Mouse (Mus musculus) lung, embryonic 14.5 days (tissue): ENCODE data around the gene Stat5b. TPM values are rescaled to one million over a fixed set of nuclear protein-coding genes. Genes with fewer than 3 reads are reported as not detected.

Experiments used
- ATAC-seq: fragments of 200-750 bp; cut with Nextera tagmentation; 2 replicates; pipeline ENCODE4 v1.8.0; 2017; ENCODE audit warnings: mild to moderate bottlenecking, moderate TSS enrichment, moderate library complexity; ENCODE audit not compliant: insufficient read depth
- DNase-seq: peaks from one replicate; pipeline ENCODE4 v3.0.0-alpha.2; 2015
- H3K27ac ChIP-seq: fragments of 300-500 bp; sonication (generic); 2 replicates; pipeline ENCODE4 v1.5.1; 2014; ENCODE audit warnings: low read depth, mild to moderate bottlenecking, moderate library complexity
- H3K27me3 ChIP-seq: fragments of 300-500 bp; sonication (generic); 2 replicates; pipeline ENCODE4 v1.6.1; 2014; ENCODE audit warnings: low read length, control low read depth; ENCODE audit not compliant: insufficient read depth
- H3K36me3 ChIP-seq: fragments of 300-500 bp; sonication (generic); 2 replicates; pipeline ENCODE4 v1.6.1; 2014; ENCODE audit warnings: control low read depth; ENCODE audit not compliant: insufficient read depth
- H3K4me1 ChIP-seq: fragments of 300-500 bp; sonication (generic); 2 replicates; pipeline ENCODE4 v1.6.1; 2014; ENCODE audit warnings: antibody characterized with exemption, control low read depth; ENCODE audit not compliant: insufficient read depth
- H3K4me2 ChIP-seq: fragments of 300-500 bp; sonication (generic); 2 replicates; pipeline ENCODE4 v1.6.1; 2014; ENCODE audit warnings: mild to moderate bottlenecking
- H3K4me3 ChIP-seq: fragments of 300-500 bp; sonication (generic); 2 replicates; pipeline ENCODE4 v1.5.1; 2014; ENCODE audit warnings: low read depth, low read length
- H3K9ac ChIP-seq: fragments of 300-500 bp; sonication (generic); 2 replicates; pipeline ENCODE4 v1.6.1; 2014
- H3K9me3 ChIP-seq: fragments of 300-500 bp; sonication (generic); 2 replicates; pipeline ENCODE4 v1.6.1; 2016; ENCODE audit warnings: low read depth, low read length, control low read depth
- CTCF ChIP-seq: IDR thresholded peaks from 2 replicates; pipeline ENCODE4 v1.5.1; 2016; ENCODE audit warnings: antibody characterized with exemption, low read depth
- WGBS: fragments of 180-500 bp; shearing (Covaris S2); extraction: QIAGEN DNeasy Blood & Tissue Kit; methylation state at CpG from one replicate; pipeline ENCODE4 v1.1.7; 2014; 5-methylcytosine and 5-hydroxymethylcytosine counted together
- polyA plus RNA-seq: library from polyadenylated mRNA; unstranded; fragments of >200 nt; fragmentation: Nextera tagmentation; extraction: Ambion mirVana; gene quantifications from 2 replicates; pipeline ENCODE4 v1.2.1, GENCODE M21; 2014

Stat5b gene
- polyA plus RNA-seq, 1 experiment from 2014 or later: 26.6 TPM

DNA sequence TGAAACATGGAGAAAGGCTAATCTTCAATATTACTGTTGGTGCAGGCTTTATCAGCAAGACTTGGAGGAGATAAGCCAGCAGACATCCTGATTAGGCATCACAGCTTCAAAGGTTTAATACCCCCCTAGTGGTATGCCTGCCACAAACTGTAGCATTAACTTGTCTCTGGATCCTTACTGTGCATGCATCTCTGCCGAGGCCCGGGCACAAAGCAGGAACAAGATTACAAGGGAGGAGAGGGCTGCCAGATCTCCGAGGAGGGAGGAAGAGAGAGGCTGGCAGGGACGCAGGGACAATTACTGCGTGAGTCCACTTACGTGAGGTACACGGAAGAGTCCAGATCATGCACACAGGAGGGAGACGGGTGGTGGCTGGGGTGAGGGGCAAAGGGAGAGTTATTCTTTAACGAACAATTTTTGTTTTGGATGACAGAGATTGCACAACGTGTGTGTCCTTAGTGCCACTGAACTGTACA, 21.8 kb downstream of the Stat5b start:
- Histone ChIP-seq H3K9me3 (no peaks in the 10 kb centered on the region), H3K36me3 (no peaks in the 10 kb centered on the region), H3K27me3 (no peaks in the 10 kb centered on the region), H3K4me1 (no peaks in the 10 kb centered on the region), H3K4me3 (no peak overlapping the region), H3K9ac (no peak overlapping the region), H3K4me2 (no peak overlapping the region), H3K27ac (no peak overlapping the region)
- no peak for ATAC-seq
- no peak for TF ChIP-seq CTCF
- DNase-seq: no peak
- 51% methylated on average over 10 of the region's 10 CpGs for WGBS

DNA sequence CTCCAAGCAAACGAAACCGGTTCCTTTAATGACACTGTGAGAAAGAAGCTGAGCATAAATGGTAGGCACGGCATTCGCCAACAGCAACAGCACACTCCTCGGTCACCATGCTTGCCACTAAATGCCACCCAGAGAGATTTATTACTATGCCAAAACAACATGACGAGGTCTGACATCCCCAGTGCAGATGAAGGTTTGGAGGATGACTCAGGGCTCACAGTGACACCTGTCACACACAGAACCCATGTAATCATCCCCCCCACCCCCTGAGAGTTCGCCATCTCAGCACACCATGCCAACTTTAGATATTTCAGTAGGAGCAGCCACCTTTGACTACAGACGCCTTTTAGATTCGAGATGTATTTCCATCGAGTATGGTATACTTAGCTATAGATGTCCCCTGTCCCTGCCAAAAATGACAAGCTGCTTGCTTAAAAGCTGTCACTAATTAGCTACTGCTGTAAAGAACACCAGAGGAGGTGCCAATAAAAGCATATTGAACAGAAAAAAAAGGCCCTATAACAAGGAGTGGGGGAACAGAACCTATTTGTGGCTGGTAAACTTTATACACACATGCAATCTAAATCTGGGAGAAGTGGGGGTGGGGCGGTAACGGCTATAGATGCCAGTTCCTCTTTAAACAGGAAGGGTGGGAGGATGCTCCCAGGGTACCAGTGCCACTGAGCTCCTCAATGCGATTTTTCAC, 24.2 kb downstream of the Stat5b start:
- Histone ChIP-seq H3K27ac (no peak overlapping the region), H3K36me3 (no peaks in the 10 kb centered on the region), H3K4me1 (no peaks in the 10 kb centered on the region), H3K27me3 (no peaks in the 10 kb centered on the region), H3K9ac (no peak overlapping the region), H3K4me3 (no peak overlapping the region), H3K9me3 (no peaks in the 10 kb centered on the region), H3K4me2 (no peak overlapping the region)
- 79% methylated on average over 13 of the region's 13 CpGs for WGBS
- ATAC-seq (no peak), DNase-seq (no peak)
- TF ChIP-seq CTCF: no peak

DNA sequence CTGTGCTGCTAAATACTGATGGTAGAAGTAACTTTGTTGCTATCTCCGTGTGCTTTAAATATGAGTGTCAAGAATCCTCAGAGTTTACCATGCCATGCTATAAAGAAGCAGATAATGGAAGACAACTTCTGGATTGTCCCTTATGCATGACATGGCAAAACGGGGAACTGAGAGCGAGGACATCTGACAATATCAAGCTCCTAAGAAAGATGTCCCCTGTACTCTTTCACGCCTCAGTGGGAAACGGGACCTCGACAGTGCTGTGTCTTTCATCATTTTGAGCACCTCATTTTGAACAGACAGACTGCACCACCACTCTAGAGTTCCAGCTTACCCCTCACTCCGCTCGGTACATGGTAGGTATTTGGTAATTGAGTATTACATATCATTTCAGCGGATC, 25.1 kb downstream of the Stat5b start:
- Histone ChIP-seq H3K9me3 (no peaks in the 10 kb centered on the region), H3K4me1 (no peaks in the 10 kb centered on the region), H3K4me2 (no peak overlapping the region), H3K27ac (no peak overlapping the region), H3K9ac (no peak overlapping the region), H3K4me3 (no peak overlapping the region), H3K36me3 (no peaks in the 10 kb centered on the region), H3K27me3 (no peaks in the 10 kb centered on the region)
- no peak for DNase-seq
- no peak for TF ChIP-seq CTCF
- no peak for ATAC-seq
- WGBS: 72% methylated on average over 9 of the region's 9 CpGs

DNA sequence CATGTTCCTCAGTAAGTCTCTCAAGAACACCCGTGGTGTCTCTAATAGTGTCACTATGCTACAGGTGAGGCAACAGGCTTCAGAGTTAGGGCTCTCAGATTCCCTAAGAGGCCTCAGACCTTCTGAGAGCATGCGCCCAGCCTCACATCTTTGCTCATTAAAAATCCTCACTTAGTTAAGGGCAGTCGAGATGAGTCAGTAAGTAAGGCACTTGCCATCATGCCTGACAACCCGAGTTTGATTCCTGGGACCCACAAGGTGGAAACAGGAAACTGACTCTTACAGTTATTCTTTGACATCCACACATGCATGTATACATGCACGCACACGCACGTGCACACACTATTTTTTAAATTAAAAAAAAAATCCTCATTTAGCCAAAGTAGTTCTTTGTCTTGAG, 26.0 kb downstream of the Stat5b start:
- H3K27me3 ChIP-seq: no peaks in the 10 kb centered on the region
- H3K4me1 ChIP-seq: no peaks in the 10 kb centered on the region
- H3K4me2 ChIP-seq: no peak overlapping the region
- ATAC-seq (no peak), DNase-seq (no peak)
- H3K9ac ChIP-seq: no peak overlapping the region
- no peak for TF ChIP-seq CTCF
- no peaks in the 10 kb centered on the region for H3K36me3 ChIP-seq
- WGBS: 75% methylated on average over 7 of the region's 7 CpGs
- no peaks in the 10 kb centered on the region for H3K9me3 ChIP-seq
- H3K4me3 ChIP-seq: no peak overlapping the region
- H3K27ac ChIP-seq: no peak overlapping the region

DNA sequence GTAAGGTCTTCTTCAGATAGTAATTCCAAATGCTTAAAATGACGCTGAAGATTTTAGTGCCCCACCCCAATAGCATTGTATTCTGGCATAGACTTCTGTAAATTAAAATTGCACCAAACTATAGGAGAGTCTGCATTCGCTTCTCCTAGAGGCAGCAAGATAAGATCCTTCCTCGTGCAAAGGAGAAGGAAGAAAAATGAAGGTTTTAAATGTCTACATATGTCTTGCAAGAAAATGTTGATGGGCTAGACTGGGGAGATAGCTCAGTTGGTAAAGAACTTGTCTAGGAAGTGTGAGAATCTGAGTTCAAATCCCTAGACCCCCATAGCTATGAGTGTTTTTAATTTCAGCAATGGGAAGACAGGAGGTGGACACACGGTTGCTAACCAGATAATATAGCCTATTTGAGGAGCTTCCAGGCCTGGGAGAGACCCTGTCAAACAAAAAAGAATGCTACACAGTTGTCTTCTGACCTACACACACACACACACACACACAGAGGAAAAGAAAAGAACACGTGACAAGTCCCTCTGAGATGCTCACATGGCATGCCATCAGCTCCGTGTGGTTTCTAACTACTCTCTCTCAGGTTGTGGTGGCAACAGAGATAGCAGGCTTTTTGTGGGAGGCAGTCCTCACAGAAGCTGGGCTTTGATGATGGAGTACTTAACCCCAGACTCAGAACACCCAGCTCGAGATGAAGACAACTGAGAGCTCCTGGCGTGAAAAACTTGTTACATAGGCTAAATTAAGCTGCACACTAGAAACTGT, 26.8 kb downstream of the Stat5b start:
- no peak overlapping the region for H3K4me2 ChIP-seq
- WGBS: 54% methylated on average over 8 of the region's 8 CpGs
- H3K9me3 ChIP-seq: no peaks in the 10 kb centered on the region
- no peak for ATAC-seq
- H3K36me3 ChIP-seq: no peaks in the 10 kb centered on the region
- DNase-seq: no peak
- H3K4me1 ChIP-seq: no peaks in the 10 kb centered on the region
- no peak overlapping the region for H3K9ac ChIP-seq
- TF ChIP-seq CTCF: no peak
- H3K27ac ChIP-seq: no peak overlapping the region
- no peaks in the 10 kb centered on the region for H3K27me3 ChIP-seq
- H3K4me3 ChIP-seq: no peak overlapping the region

DNA sequence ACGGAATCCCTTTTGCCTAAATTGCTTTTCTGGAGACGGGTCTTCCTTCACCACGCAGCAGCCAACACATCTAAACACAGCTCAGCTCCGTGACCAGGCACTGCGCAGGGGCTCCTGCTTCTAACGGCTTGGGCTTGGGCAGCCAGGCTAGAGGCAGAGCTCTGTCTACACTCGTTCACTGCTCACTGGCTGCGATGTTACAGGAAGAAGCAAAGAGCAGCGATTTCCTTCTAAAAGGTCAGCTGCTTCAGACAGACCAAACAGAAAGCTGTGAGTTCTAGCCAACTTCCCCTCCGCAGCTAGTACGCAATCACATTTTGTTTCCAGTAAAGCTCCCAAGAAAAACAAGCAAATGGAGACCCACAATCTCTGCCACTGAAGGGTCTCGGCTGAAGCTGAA, 28.2 kb downstream of the Stat5b start:
- Histone ChIP-seq H3K4me2 (peak overlapping the region; percentile 23; the same call in 1 of the 2 replicates), H3K4me3 (no peak overlapping the region), H3K27ac (no peak overlapping the region; the same call in 1 of the 2 replicates), H3K36me3 (no peaks in the 10 kb centered on the region), H3K4me1 (0 out of 2 replicates have a peak, but pooled peaks cover 4% of the 10 kb centered on the region), H3K9me3 (no peaks in the 10 kb centered on the region), H3K9ac (no peak overlapping the region), H3K27me3 (no peaks in the 10 kb centered on the region)
- WGBS: 38% methylated on average over 12 of the region's 12 CpGs
- no peak for TF ChIP-seq CTCF
- DNase-seq (peak; percentile 66), ATAC-seq (peak; percentile 24; the same call in 1 of the 2 replicates)

DNA sequence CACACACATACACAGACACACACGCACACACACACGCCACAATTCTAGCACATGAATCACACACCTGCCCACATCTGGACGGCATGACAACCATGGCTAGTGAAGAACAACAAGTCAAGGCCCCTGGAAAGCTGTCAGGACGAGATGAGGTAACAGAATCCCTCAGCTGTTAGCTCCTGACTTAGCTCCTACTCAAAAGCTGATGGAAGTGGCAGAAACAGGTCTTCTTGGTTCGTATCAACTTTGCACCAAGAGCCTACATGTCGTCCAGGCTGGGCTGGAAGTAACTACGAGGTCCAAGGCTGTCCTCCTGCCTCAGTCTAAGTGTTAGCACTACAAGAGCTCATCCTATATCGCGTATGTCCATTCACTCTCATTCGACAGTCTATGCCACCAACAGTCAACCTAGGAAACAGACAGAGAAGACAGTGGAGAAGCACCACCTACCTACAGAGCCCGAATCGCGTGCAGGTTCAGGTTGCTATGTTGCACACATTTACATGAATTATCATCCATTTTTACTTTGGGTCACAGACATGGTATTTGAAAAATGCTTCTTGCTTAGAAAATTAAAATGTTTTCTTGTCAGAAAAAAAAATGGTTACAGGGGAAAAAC, 28.8 kb downstream of the Stat5b start:
- H3K27ac ChIP-seq: no peak overlapping the region
- no peak overlapping the region for H3K9ac ChIP-seq
- H3K4me1 ChIP-seq: peaks cover 7% of the 10 kb centered on the region
- no peaks in the 10 kb centered on the region for H3K9me3 ChIP-seq
- H3K4me3 ChIP-seq: no peak overlapping the region
- DNase-seq (no peak), ATAC-seq (no peak)
- no peaks in the 10 kb centered on the region for H3K36me3 ChIP-seq
- no peaks in the 10 kb centered on the region for H3K27me3 ChIP-seq
- WGBS: 85% methylated on average over 13 of the region's 13 CpGs
- no peak overlapping the region for H3K4me2 ChIP-seq
- TF ChIP-seq CTCF: no peak
